Mouse (Mus musculus) cerebellum, adult 9-10 months (tissue): ENCODE measurements around the gene Nadk.
"Not testable (repeated sequence)": the region's sequence is repeated elsewhere in the genome, so short reads cannot be mapped to it uniquely, and the experiment has no call there.

ENCODE experiments used
- DNase-seq: peaks from one replicate; pipeline ENCODE4 v3.0.0; 2022

The Nadk gene

DNA sequence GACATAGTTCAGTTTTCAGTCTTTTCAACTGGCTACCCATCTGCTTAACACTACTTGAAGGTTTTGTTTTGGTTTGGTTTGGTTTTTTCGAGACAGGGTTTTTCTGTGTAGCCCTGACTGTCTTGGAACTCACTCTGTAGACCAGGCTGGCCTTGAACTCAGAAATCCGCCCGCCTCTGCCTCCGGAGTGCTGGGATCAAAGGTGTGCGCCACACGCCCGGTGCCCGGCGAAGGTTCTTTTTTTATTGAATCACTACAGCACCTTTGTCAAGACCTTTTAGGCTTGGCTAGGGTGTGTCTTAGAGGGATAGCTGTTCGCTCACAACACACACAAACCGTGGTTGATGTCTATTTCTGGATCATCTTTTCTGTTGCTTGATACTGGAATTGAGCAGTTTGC, 8.1 kb downstream of the Nadk start:
- not testable (repeated sequence) for DNase-seq

DNA sequence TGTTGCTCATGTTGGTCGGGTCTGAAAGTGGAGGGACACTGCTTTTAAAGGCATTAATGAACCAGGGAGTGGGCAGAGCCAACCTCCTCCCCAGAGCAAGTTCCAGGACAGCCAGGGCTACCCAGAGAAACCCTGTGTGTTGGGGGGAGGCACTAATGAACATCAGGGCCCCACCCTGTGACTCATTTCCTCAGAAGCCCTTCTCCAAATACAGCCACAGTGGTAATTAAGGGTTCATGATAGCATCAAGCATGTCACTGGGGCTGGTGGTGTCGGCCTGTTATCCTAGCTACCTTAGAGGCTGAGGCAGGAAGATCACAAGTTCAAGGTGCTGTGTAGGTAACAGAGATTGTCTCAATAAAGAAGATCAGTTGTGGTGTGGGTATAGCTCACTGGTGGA, 9.3 kb downstream of the Nadk start:
- DNase-seq: no peak

DNA sequence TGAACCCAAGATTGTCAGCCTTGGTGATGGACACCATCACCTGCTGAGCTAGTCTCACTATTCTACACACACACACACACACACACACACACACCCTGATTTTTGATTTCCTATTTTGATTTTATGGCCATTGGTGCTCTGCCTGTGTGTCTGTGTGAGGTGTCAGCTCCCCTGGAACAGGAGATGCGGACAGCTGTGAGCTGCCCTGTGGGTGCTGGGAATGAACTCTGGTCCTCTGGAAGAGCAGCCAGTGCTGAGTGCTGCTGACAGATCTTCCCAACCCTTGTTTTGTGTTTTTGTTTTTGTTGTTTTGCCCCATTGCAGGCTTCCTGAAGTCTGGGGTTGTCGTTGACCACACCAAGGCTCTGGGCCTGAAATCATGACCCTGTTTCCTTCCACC, 11.0 kb downstream of the Nadk start:
- DNase-seq: no peak

DNA sequence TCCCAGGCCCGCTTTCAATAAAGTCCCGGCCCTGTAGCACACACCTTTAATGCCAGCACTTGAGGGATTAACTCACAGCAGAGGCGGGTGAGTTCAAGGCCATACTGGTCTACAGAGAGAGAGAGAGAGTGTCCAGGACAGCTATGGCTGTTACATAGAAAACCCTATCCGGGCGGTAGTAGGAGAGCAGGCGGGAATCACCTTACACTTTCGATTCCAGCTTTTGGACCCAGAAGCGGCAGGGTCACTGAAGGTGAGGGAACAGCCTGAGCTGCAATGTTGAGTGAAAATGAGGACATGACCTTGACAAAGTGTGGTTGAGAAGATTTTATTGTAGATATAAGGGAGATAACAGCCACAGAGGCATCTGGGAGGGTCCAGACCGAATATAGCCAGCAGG, 11.7 kb downstream of the Nadk start:
- DNase-seq: no peak

DNA sequence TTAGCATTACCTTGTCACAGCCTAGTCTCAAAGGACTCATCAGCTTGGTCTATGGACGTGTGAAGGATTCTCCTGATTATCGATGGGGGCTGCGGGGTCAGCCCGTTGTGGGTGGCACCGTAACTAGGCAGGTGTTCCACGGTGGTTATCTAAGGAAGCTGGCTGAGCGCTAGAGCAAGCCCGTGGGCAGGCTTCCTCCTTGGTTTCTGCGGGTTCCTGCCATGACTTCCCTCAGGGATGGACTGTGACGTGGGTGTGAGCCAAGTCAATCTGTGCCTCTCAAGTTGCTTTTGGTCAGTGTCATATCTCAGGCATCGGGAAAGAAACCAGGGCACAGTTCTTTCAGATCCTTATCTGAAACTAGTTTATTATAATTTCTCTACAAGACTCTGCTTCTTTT, 12.8 kb downstream of the Nadk start:
- no peak for DNase-seq

DNA sequence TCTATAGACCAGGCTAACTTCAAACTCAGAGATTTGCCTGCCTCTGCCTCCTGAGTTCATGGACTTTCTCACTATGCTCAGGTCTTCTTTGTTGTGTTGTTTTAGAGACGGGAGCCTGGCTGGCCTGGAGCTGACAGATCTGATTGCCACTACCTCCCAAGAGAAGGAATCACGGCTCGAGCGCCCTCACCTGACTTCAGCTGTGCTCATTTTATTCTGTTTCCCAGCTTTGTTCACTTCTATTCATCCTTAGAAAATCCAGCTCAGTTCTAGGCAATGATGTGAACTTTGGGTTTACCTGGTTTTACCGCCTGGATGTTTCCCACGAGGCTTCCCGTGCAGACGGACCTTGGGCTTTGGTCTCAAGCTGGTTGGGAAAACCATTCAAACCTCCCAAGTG, 13.3 kb downstream of the Nadk start:
- no peak for DNase-seq

DNA sequence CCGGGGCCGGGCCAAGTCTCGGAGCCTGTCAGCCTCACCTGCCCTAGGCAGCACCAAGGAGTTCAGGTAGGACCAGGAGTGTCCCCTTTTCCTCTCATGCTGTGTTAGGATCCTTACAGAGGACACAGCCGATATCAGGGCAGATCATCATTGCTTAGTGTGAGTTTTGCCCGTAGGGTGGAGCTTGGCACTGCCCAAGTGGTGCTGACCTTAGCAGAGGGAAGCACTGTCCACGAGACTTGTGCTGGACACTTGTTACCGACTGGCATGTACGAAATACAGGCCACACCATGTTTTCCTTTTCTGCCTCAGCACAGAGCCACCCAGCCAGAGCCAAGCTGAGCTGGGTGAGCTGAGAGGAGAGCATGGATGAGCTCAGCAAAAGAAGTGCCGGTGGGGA, 15.0 kb downstream of the Nadk start:
- DNase-seq: no peak

DNA sequence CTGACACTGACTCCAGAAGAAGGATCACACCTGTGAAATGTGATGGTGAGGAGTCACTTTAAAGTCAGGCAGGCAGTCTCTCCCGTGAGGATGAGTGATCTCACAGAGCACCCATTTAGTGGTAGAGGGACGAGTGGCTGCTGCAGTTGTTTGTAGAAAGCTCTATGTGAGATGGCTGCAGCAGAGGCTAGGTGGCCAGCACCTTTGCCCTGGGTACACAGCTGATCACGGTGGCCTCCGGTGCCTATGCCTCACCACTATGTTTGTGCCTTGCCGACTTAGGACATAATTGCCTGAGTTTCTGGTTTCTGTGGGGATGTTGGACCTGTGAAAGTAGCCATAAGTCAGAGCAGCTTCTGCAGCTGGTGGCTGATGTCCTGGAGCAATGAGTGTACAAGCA, 15.6 kb downstream of the Nadk start:
- DNase-seq: no peak

DNA sequence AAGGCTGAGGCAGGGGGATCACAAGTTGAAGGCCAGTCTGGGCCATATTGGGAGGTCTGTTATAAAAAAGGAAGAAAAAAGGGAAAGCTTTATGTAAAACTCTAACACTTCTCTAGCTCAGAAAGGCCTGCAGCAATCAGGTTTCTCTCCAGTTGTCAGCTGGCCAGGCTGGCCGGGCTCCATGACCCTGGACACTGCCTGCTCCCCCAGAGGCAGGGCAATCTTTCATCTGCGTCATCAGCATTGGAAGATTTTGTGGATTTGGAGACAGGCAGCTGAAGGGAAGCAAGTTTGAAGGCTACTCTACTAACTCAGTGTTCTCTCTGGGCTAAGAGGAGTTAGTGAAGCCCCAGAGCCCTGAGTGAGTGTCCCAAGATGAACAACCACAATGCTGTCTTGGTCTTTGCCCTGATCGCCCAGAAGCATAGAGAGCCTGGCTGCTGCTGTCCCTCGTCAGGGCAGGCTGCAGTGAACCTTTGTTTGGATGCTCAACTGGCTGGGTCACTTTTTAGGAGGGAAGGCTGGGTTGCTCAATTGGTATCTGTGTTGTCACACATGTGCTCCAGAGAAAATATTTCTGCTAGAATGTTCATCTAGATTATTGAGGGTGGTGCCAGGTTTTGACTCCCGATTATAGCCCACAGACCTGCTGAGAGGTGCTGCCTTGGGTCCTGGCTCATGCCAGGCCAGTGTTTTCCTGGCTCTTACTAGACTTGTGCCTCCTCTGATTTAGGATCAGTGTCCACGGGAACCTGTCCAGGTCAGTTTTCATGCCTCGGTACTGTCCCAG, 16.4 kb downstream of the Nadk start:
- DNase-seq: no peak

DNA sequence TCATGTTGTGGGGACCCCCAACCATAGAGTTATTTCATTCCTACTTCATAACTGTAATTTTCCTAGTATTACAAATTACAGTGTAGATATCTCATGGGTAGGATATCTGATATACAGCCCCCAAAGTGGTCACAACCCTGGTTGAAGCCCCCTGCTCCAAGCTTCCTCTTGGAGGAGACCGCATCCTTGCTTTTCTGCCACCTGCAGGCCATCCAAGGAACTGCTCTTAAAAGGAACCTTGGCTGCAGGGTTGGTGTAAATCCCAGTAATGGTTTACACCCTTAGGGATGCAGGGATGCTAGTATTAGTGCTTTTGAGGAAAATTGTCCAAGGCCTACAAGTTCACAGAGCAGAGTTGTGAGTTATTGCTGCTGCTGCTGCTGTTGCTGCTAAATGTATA, 18.2 kb downstream of the Nadk start:
- DNase-seq: peak; percentile 64

DNA sequence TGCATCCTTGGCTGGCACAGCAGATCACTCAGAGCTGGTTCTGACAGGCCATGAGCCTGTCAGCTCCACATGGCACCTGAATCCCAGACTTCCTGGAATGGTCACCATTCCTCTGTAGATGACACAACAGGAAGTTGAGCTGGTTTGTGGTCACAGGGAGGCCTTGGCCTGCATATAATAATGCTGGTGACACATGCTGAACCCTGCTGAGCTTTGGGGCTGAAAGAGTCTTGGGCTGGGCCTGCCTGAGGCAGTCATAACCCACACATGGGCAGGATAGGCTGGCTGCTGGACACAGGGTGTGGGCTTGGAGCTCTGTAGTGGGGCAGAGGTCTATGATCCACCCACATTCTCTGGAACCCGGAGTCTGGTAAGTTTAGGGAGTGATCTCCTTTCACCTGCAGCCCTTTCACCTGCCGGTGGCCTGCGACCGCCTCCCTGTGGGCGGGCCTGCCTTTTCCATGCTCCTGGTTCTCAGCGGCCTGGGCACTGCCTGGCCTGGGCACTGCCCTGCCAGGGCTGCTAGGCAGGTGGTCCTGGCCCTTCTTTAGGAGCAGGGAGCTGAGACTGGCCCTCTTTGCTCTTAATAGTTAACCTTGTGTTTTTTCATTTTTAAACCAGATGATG, 20.2 kb downstream of the Nadk start:
- DNase-seq: no peak

DNA sequence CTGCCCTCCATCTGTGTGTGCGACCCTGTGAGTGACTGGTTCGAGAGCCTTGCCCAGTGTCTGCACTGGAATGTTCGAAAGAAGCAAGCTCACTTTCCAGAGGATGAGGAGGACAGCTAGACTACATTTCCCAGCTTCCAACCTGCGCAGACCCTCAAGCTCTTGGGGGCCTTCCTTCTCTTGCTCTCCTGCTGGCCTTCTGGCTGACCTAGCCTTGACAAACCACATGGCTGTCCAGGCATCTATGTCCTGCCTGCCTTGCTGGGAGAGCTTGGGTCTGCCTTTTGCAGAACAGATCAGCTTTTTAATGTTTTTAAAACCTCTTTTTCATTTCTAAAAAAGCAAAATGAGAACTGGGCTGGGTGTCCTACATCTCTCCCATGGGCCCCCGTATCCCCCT, 27.2 kb downstream of the Nadk start:
- DNase-seq: no peak

DNA sequence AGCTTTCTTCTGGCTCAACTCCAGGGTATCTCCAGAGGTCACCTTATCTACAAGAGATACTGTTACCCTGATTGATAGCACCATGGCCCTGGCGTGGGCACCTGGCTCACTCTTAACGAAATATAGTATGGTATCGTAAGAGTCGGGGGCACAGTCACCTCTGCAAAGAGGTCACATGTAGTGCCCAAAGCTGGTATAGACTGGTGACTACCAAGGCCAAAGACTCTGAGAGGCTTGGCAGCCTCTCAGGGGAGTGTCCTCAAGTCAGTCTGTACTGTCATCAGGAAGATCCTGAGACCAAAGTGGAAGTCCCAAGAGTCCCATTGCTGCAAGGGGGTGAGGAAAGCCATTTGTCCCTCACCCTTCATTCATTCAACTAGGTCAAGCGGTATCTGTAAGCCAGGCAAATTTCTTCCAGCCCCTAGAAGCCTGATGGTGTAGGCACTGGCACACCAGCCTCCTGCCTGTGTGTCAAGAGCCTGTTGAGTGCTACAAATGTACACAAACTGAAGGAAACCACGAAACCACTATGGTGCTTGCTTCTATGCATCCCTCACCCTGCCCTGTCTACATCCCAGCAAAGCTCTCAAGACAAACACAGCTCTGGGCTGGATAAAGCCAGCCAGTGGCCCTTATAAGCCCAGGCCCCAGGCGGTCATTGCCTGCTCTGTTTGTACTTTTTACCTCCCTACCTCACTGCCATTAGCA, 29.0 kb downstream of the Nadk start:
- DNase-seq: no peak

DNA sequence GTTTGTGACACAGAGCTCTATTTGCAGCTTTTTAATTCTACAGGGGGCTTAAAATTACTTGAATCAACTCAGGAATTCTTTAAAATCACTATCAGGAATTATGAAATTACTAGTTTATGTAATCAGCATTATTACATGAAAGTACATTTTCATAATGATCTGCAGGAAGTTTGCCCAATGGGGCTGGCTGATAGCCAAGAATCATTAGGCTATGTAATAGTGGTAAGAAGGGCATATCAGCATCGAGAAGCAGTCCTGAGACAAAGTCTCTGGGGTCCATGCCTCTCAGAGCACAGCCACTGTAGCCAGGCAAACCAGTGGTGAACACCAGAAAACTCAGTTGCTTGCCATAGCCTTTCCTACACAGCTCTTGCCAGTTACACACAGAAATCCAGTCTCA, 31.6 kb downstream of the Nadk start:
- DNase-seq: no peak

DNA sequence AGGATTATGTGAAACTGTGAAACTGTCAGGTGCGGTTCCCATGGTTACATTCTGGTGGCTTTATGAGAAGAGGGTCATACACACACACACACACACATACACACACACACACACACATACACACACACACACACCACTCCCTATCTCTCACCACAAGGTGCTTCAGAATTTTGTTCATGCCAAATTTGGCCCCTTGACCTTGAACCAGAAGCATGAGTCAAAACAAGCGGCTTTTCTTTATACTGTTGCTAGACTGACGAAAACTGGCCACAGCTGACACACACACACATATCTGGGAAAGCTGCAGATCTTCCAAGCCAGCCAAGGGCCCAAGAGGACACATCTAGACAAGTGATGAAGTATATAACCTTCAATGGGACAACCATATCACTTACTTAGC, 33.6 kb downstream of the Nadk start:
- no peak for DNase-seq

DNA sequence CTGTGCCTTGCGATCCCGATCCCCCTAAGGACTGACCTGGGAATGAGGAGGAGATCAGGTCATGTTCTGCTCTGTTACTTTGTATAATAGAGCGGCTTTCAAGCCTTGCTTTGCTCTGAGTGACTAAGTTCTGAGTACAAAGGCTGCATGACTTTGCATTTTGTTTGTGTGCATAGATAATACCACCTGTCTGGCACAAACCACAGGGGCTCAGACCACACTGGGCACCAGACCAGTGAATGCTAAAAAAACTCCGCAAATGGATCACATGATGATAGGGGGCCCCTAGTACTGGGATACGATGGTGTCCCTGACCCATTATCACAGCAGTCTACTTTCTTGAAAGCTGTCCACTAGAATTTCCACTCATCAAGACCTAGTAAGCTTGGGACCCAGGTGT, 34.4 kb downstream of the Nadk start:
- DNase-seq: no peak

DNA sequence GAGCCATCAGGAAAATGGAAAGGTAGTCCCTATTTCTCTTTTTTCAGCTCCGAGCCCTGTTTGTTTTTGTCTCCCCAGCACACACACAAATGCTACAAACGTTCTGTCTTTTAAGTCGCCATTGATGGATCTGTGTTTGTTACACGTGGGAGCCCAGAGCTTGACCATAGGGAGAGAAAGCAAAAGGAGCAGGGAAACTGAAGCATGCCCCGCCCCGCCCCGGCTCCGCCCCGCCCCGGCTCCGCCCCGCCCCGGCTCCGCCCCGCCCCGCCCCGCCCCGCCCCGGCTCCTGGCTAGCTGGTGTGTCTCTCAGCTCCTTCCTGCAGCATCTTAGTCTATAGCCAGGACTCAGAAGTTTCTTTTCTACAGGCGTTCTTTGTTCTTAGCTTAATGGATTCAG, 36.4 kb downstream of the Nadk start:
- DNase-seq: no peak

DNA sequence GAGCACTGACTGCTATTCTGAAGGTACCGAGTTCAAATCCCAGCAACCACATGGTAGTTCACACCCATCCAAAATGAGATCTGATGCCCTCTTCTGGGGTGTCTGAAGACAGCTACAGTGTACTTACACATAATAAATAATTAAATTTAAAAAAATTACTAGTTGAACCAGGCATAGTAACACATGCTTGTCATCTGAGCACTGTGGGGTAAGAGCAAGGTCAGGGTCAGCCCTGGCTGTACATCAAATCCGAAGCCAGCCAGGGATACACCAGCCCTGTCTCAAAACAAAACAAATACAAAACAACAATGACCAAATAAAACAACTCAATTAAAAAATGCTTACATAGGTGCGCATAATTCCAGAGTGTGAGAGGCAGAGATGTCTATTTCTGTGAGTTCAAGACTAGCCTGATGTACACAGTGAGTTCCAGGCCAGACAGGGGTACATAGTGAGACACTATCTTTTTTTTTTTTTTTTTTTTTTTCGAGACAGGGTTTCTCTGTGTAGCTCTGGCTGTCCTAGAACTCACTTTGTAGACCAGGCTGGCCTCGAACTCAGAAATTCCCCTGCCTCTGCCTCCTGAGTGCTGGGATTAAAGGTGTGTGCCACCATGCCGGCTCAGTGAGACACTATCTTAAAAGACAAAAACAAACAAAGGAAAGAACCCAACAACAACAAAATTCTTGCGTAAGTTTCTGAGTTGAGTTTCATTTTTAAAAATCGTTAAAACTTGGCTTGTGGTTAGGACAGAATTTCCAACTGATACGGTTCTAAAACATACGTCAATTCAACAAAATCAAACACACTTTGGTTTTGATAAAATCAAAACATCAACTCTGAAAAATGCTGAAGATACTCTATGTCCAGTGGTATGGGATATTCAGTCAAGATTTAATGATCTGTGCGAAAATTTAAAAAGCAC, 38.0 kb downstream of the Nadk start:
- peak; percentile 39 for DNase-seq

DNA sequence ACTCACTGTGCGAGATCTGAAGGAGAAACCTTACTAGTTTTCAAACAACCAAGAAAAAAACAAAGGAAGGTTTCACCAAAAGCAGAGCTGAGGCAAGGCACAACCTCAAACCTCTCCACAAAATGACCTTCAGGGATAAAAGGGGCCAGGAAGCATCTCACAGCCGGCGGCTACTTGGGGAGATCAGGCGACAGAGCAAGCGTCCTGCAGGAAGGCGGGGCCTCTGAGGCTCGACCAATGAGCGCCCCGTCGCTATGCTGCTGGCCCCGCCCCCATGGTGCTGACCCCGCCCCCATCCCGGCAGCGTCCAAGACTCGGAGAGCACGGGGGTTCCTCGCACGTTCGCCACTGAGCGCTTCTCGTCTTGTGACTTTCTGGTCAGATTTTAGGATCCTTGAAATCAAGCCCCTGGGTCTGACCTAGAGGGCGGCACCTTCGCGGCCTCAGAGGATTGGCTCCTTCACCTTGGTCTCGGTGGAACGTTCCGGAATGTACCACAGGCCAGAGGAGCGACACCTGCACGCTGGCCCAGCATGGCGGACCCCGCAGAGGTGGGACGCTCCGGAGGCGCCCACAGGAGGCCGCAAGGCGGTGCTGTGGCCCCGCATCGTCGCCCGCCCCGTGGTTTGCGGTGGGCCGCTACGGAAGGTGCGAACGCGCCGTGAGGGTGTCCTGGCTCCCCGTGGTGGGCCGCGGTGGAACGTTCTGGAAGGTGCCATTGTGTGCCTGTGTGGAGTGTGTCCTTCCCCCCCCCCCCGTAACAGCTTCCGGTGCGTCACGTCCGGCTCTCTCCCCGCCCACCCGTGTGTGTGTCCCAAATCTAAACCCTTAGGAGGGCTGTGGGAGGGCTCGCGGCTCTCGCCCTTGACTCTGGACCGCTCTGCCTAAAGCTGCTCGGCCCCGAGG, 39.2 kb downstream of the Nadk start, which contains the start of gene Slc35e2:
TSS of gene Slc35e2 (plus strand) at position 326 of the 906 bp plus-strand sequence.
- peak; percentile 96 for DNase-seq

DNA sequence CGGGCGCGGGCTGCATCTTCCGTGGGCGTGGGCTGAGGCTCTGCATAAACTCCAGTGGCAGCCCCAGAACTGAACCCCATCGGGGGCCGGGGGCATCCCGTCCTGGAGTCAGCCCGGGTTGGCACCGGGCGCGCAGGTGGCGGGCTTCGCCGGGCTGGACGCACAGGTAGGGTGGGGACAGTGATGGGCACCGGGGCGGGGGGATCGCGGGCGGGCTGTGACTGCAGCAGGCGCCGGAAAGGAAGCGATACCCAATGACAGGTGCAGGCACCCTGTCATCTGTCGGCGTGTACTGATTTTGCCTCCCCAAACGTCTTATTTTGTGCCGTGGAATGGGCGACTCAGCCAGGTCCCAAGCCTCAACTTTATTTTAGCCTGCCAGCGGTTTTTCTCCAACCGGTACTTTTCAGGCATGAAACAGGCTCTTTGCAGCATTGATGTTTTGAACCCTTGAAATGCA, 39.8 kb downstream of the Nadk start:
- no peak for DNase-seq

DNA sequence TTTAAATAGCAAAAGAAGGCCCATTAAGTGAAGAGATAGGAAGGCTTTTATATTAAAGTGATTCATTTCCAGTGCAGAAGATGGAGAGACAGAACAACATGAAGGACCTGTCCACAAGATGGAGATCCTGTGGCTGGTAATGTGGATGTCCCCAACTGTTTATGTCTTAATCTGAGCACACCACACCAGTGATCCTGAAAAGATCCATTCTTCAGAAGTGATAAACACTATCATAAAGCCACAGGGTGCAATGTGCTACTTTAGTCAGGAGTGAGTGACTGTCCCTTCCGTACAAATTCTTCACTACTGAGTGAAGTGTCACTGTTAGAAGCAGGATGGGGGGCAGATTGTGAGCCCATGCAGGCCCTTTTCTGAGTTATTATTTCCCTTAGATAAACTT, 40.6 kb downstream of the Nadk start:
- peak; percentile 30 for DNase-seq

DNA sequence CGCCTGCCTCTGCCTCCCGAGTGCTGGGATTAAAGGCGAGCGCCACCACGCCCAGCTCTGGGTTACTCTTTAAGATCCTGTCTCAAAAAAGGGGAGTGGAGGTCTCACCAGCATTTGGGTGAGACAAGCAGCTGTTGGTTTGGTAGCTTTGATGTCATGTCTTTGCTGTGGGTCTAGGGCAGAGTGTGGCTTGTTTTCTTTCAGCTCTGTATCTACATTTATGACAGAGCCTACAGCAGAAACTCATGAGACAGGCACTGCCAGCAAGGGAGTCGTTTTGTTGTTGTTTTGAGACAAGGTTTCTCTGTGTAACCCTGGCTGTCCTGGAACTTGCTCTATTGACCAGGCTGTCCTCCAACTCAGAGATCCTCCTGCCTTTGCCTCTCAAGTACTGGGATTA, 41.6 kb downstream of the Nadk start:
- DNase-seq: no peak
